Mouse (Mus musculus): ENCODE results near the gene Gm47791.

Gene Gm47791

DNA sequence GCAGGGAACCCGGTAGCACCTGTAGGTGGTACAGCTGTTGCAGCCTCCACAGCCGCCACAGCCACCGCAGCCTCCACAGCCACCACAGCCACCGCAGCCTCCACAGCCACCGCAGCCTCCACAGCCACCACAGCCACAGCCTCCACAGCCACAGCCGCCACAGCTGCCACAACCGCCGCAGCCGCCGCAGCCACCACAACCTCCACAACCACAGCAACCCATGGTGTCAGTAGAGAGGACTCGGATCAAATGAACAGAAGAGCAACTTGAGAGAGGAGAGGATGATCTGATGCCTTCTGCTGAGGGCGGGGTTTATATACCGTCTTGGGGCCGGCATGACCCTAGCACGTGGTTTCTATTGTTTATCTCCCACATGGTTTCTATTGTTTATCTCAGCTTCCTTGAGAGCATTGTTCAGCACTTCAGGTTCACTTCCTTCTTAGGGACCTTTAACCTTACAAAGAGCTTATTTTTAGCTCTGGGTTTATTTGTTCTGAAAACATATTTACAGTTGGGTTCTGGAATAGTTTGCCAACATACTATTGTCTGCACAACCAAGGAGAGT, at the start of gene Gm47791:
Gm47791 (minus strand) TSS at position 222 of the 565 bp plus-strand sequence.
- peak; percentile 59 for DNase-seq (ENCODE audit: low read depth, low spot score)

DNA sequence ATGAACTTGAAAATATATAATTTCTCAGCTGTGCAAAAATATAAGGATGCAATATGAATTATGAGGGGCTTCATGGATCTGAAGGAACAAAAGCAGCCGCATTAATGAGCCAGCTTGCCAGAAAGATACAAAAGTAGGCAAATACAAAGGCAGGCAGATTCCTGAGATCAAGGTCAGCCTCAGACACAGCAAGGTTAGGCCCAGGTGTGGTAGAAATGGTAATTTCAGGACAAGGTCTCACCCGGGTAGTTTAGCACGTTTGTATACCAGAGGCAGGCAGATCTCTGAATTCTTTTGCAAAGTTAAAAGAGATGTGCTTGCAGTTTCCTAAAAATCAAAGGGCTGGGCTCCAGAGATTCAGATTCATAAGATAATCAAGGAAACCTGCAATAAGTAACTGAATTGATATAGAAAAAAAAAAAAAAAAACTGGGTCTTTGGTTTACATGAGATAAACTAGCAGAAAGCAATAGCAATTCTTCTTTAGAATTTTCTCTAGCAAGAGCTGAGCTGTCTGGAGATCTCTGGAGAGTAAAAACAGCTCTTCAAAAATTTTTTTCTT, 49.7 kb upstream of the Gm47791 start:
- peak; percentile 84 for DNase-seq (ENCODE audit: low read depth, low spot score)

DNA sequence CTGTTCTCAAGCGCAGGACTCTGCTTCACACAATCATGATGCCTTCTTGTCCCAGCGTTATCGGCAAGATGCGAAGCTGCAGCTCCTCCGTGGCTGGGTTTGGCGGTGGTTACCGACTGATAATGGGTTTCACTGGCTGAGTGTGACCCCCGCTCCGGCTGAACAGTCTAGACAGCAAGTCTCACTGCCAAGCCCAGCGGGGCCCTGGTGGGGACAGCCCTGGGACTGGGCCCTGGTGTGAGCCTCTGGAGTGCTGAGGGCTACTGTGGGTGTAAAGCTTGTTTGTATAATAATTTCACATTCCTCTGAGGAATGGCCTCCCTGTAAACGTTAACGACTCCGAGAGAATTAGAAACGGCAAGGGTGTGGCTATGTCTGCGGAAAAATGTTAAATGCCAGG, 49.1 kb upstream of the Gm47791 start:
- DNase-seq (ENCODE audit: low read depth, low spot score) = peak; percentile 86

DNA sequence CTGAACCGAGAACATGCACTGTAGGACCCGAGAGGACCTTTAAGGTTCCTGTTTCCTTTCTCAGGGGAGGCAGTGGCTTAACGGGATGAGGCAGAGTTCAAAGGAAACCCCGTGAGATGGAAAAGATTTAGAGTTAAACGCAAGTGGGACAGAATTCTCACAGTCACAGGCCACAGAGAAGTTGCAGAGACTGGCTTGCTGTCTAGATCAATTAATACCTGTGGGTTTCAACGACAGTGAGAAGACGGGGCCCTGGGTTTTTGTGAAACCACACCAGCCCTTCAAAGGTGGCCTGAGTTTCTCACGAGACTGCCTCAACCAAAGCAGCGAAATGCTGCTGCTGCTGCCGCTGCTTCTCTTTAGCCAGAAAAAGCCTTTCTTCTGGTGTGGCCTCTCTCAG, 48.3 kb upstream of the Gm47791 start:
- peak; percentile 27 for DNase-seq (ENCODE audit: low read depth, low spot score)

DNA sequence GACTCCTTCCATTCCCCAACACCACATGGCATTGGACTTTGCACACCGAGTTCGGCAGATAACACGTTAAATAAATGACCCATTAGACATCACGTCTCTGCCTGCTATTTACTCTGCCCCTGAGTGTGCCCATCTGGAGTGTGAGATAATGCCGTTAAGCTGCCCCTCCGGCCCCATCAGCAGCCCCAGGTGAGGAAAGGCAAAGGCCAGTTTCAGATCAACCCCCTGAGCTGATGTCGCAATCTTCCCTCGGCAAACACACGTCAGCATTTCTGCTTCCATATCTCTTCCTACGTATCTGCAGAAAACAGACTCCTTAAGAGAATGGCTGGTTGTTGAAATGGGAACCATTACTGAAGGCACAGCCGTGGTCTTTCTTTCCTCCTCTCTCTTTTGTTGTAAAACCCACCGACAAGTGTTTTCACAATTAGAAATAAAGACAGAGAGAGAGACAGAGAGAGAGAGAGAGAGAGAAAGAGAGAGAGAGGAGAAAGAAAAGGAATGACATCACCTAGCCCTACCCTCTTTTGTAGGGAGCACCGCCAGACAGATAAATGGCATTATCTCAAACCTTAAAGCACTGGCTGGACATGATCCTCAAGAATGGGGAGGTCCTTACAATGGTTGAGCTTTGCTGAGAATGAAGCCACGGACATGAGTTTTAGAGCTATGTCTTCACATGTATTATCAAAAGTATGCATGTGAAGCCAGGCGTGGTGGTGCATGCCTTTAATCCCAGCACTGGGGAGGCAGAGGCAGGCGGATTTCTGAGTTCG, 45.1 kb upstream of the Gm47791 start:
- no peak for DNase-seq (ENCODE audit: low read depth, low spot score)

DNA sequence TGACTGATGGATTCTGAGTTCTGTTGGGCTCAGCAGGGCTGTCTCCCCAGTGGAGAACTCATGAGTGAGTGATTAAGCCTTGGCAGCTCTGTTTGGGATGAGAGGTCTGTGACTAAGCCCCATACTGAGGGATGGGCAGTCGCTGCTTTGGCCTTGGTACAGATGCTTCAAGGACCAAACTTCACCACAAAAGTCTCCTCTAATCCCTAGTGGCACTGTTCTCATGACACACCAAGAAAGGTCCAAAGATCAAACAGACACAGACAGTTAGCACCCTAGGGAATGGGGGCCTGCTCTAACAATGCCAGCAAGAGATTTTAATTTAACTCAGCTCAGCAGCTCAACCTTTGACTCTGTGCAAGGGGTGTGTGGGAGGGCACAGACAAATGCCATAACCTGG, 40.7 kb upstream of the Gm47791 start:
- no peak for DNase-seq (ENCODE audit: low read depth, low spot score)

DNA sequence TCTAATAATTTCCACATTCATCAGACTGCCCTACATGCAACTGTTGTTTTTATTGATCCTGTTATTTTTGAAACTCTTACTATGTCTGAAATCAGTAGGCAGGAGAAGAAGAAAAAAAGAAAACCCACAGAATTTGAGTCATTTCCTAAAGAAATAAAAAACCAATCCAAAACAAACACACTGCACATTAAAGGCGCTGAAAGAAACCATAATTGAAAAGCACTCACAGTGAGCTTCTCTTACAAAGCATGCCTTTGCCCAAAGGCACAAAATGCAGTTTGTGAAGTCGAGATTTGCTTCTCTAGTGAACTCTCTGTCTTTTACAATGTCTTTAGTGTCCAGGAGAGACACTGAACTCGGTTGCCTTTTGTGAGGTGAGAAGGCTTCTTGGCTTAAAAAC, 37.5 kb upstream of the Gm47791 start:
- DNase-seq (ENCODE audit: low read depth, low spot score) = no peak

DNA sequence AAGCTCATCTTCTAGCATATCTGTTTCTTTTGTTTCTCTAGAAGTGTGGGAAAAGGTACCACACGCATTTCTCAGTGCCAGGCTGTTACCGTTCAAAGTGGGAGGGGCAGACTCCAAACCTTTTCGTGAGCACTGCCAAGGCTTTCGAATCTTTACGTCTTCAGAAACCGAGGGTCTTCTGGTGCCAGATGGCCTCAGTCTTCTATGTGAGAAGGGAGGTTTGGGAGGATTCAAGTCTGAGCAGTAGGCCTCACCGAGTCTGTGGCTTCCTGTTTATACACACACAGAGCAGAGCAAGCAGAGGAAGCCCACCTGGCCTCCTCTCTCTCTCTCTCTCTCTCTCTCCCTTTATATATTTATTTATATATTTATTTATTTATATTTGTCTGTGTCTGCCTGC, 36.2 kb upstream of the Gm47791 start:
- DNase-seq (ENCODE audit: low read depth, low spot score) = no peak

DNA sequence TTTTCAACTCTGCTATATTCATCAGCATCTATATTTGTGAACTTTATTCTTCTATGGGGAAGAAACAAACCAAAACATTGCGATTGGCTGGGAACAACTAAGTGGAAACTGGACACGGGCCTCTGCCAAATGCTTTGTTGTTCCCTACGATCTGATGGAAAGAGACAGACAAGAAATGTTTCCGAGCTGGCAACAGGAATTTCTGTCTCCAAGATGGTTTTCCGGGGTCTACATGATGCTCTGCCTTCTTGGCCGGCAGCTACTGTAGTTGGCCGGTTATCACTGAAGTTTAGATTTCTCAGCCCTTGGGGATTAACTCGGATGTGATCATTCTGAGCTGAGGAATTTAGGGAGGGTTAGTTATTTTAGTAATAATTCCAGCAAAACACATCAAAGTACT, 35.3 kb upstream of the Gm47791 start:
- DNase-seq (ENCODE audit: low read depth, low spot score) = no peak

DNA sequence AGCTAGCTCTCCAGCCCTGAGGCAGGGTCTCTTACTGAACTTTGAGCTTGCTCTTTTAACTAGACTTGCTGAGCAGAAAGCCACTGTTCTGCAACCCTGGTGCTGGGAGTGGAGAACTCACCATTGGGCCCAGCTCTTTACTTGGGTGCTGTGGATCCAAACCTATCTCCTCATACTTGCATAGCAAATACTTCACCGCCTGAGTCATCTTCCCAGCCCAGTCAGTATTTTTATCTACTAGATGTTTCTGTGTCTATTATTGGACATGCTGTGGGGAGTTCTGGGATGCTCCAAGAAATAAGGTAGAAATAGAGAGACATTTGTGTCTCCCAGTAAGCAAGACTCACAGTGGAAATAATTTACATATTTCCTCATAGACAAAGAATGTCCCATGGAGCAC, 33.0 kb upstream of the Gm47791 start:
- DNase-seq (ENCODE audit: low read depth, low spot score) = no peak

DNA sequence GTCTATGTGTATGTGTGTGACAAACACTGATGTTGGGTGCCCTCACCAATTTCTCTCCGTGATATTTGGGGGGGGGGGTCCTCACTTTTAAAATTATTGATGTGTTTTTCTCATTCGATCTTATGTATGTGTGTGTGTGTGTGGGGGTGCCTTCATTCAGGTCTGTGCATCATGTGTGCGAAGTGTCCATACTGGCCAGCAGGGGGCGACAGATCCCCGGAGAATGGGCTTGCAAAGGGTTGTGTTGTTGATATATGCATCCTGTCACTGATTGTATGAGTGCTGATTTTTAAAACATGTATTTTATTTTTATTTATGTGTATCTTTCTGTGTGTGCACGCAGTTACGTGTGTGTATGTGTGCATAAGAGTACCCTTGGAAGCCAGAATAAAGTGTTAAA, 32.6 kb upstream of the Gm47791 start:
- peak; percentile 81 for DNase-seq (ENCODE audit: low read depth, low spot score)

DNA sequence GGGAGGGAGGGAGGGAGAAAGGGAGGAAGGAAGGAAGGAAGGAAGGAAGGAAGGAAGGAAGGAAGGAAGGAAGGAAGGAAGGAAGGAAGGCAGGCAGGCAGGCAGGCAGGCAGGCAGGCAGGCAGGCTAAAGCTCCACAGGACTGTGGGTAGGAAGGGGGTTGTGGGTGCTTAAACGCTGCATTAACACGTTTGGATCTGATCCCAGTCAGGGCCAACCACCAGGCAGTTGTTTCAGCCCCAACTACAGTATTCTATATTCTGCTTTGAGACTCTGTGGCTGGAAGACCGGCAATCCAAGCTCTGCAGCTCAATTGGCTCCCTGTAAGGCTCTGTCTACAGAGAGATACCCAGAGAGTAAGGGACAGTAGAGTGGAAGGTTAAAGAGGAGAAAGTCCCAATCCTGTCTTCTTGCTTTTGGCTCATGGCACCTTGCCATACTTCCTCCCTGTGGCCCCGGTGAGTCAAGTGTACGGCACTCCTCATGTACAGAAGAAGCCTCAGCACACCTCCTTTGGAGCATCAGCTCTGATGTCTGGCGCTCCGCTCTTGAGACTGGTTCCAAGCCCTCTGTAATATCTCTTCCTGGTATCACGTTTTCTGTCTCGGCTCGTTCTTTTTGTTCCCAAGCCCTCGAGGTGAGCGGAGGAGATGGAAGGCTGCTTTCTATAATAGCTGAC, 30.2 kb upstream of the Gm47791 start:
- DNase-seq (ENCODE audit: low read depth, low spot score) = no peak

DNA sequence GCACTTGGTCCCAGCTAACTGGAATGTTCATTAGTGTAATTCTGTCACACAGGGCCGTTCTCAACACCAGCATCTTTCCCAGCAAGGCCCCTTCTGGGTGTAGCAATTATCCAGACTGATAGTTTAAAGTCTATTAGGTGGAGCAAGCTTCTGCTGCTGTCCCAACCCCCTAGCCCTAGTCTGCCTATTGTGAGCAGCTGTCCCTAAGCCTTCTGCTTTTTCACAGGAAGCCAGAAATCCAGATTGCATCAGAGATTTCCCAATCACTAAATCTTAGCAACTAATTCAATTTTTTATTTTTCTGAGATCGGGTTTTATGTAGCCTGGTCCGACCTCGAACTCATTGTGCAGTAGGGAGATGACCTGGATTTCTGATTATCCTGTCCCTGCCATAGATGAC, 27.9 kb upstream of the Gm47791 start:
- no peak for DNase-seq (ENCODE audit: low read depth, low spot score)

DNA sequence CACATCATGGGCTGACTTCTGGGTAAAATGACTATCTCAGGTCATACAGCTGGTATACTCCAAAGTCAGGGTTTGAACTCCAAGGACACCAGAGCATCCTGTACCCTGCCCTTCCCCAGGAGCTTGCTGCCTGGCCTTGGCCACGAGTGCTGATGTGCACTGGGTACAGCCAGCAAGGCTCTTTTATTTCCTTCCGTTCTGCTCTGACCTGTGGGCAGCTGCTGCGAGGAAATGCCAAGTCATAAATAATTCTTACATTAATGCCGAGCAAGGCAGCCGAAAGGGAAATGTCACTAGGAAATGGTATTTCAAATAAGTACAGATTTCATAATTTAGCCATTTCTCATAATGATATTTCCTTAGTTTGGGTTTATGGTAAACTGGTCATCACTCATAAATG, 27.3 kb upstream of the Gm47791 start:
- no peak for DNase-seq (ENCODE audit: low read depth, low spot score)

DNA sequence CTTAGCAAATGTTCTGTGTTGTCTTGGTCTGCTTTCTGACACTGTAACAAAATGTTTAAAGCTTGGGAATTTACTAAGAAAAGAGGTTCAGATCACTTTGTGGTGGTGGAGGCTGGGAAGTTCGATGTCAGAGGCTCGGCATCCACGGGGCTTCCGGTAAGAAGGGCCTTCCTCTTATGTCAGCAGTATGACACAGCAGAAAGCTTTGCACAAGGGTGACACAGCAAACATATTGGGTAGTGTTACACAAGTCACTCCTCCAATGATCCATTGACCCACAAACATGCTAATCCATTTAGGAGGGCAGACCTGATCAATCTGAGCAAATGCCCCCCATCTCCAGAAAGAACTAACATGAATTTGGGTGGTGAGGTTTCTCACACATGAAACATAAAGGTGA, 26.0 kb upstream of the Gm47791 start:
- no peak for DNase-seq (ENCODE audit: low read depth, low spot score)

DNA sequence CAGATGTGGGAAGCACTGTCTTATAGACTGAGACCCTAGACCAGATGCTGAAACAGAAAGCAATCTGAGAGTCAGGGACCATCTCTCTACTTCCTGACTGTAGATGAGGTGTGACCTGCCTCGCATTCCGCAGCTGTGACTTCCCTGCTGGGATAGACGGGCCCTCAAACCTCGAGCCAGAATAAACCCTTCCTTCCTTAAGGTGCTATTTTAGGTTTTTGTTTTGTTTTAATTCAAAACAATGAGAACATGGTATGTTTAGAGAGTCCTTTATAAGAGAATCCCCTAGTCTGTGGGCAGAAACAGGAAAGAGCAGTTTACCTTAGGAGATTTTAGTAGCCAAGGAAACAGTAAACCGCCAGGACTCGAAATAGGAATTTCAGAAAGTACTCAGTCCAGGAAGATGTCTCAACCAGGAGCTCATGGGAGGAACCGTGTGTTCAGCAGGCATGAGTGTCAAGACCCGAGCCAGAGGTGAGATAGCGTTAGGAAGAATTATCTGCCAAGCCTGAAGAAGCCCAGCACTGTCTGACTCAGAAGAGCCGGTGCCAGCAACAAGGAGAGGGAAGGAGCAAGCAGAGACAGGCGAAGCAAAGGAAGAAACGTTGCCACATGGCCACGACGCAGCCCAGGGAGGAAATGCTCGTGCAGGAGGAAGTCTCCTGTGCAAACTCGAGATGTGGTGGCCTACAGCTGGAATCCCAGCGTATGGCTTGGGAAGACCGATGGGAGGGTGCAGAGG, 24.8 kb upstream of the Gm47791 start:
- DNase-seq (ENCODE audit: low read depth, low spot score) = no peak

DNA sequence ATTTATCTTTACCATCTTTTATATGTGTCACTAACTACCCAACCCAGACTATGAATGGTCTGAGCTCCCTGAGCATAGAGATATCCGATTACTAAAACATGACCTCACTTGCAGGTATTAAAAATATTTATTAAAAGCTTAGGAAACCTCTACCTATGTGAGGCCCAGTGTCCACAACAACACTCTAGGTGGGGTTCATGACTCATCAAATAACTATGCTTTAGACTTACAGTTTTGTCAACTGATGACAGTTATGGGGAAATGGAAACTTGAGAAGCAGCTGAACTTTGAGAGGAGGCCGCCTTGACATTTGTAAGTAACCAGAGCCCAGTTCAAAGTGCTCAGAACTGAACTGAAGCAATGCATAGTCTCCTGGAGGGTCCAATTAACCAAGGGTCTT, 24.2 kb upstream of the Gm47791 start:
- DNase-seq (ENCODE audit: low read depth, low spot score) = no peak

DNA sequence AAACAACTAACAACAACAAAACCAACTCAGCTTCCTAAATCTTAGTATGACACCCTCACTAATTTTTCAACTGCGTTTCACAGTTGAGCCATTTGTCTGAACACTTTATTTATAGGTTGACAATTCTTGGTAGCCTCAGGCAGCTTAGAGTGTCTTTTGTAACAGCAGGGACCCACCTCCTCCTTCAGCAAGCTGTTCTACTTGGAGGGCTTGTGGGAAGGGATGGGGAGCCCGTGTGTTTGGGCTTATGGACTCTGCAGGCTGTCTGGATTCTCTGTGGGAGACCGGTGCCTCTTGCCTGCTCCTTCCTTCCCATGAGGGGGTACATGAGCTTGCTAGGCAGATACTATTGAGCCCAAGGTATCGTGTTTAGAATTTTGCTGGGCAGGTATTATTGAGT, 22.9 kb upstream of the Gm47791 start:
- DNase-seq (ENCODE audit: low read depth, low spot score) = no peak

DNA sequence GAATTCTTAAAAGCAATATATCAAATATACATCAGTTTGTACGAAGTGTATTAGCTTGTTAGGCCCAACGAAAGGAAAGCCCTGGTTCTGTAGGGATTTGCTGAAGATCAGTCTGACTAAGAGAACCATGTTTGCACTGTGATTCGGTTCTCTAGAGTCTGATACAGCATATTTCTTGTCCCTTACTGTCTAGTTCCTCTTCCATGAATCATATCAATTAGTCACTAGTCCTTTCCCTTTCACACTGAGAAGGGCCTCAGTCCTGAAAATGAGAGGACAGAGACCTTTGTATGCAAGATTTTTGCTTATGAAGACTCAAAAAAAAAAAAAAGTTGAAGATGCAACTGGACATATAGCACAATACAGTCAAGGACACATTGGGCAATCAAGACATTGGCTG, 22.1 kb upstream of the Gm47791 start:
- no peak for DNase-seq (ENCODE audit: low read depth, low spot score)

DNA sequence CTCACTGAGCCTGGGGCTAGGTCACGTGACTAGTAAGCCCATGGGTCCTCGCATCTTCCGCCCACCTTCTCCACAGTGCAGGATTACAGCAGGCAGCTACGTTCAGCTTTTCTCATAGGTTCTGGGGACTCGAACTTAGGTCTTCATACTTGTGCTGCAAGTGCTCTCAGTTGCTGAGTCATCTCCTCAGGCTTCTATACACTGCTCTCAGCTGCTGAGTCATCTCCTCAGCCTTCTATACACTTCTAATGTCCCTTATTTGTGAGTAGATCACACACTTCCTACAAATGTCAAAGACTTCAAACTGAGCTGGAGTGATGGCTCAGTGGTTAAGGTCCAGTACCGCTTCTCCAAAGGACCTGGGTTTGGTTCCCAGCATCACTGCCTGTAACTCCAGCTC, 21.2 kb upstream of the Gm47791 start:
- no peak for DNase-seq (ENCODE audit: low read depth, low spot score)

DNA sequence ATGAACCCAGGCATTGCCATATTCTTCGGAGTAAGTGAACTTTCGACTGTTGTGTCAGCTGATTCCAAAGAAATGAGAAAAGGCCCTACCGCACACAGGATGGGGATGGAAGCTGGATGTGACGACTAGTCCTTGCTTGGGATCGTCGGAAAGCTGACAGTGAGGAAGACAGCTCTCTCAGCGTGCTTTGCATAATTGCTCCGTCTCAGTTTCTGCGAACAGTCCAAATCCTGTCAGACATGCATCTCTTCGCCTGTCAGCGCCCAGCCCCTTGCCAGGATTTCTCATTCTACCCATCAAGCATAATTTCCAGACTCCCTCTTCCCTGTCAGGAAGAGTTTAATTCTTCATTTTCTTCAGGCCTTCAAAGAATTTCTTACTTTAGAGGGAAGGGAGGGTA, 20.1 kb upstream of the Gm47791 start:
- no peak for DNase-seq (ENCODE audit: low read depth, low spot score)

DNA sequence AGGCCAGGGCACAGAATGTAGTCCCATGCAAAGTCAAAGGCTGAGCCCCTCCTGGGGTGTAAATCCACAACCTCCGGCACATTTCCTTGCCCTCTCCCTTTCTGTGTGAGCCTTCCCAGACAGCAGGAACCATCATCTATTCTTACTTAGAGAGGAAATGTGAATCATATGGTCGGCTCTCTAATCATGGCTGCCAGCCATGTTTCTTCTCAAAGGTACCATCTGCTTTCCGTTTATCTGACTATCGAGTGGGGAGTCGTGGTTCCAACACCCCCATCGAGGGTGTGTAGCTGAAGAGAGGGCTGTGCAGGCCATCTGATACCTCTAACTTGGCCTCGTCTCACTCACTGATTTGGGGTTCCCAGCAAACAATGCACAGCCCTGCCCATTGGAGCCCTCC, 17.0 kb upstream of the Gm47791 start:
- DNase-seq (ENCODE audit: low read depth, low spot score) = no peak
